Mouse (Mus musculus): Measurements from ENCODE around the gene Cacnb1.

DNA sequence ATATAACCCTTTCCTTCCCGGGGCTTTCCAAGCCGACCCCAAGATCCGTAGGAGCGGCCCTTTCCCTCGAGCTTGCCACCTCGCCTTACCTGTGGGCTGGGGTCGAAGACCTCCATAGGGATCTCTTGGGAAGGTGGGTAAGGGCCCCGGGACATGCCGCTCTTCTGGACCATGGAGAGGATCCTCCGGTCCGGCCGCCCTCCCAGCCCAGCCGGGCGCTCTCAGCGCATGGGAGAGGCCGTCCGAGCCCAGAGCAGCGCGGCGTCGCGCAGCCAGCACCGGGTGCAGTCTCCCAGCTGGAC is 630 bp downstream of the Cacnb1 start:
- no peak for TF ChIP-seq CTCF (IDR thresholded peaks at IDR 0.05; ENCODE audit: insufficient read depth, low read length)
- no peak for TF ChIP-seq POLR2A (IDR thresholded peaks at IDR 0.05; ENCODE audit: borderline replicate concordance, extremely low read depth, low read depth, low read length)

Measured in lung, adult 2 months (tissue).